Mouse (Mus musculus) embryonic facial prominence, embryonic 13.5 days (tissue): ENCODE data around the gene Gm11937. TPM values are rescaled to one million over a fixed set of nuclear protein-coding genes. Genes with fewer than 3 reads are reported as not detected.
A peak's percentile ranks its signal among the peaks of the same experiment; 100 is the strongest.

ENCODE experiments used
- ATAC-seq: fragments of 200-750 bp; cut with Nextera tagmentation; 2 replicates; pipeline ENCODE4 v1.8.0; 2017; ENCODE audit warnings: low read depth; ENCODE audit not compliant: insufficient number of reproducible peaks, insufficient read depth, low FRiP score, low TSS enrichment
- H3K27ac ChIP-seq: fragments of 300-500 bp; sonication (generic); 2 replicates; pipeline ENCODE4 v1.5.1; 2015; ENCODE audit warnings: moderate library complexity, mild to moderate bottlenecking, inconsistent platforms
- H3K27me3 ChIP-seq: fragments of 300-500 bp; sonication (generic); 2 replicates; pipeline ENCODE4 v1.6.1; 2015; ENCODE audit warnings: mild to moderate bottlenecking, inconsistent platforms
- H3K36me3 ChIP-seq: fragments of 300-500 bp; sonication (generic); 2 replicates; pipeline ENCODE4 v1.6.1; 2015; ENCODE audit warnings: mild to moderate bottlenecking, inconsistent platforms
- H3K4me1 ChIP-seq: fragments of 300-500 bp; sonication (generic); 2 replicates; pipeline ENCODE4 v1.6.1; 2015; ENCODE audit warnings: inconsistent platforms
- H3K4me2 ChIP-seq: fragments of 300-500 bp; sonication (generic); 2 replicates; pipeline ENCODE4 v1.6.1; 2015; ENCODE audit warnings: moderate library complexity, mild to moderate bottlenecking, inconsistent platforms
- H3K4me3 ChIP-seq: fragments of 300-500 bp; sonication (generic); 2 replicates; pipeline ENCODE4 v1.5.1; 2015; ENCODE audit warnings: mild to moderate bottlenecking, inconsistent platforms
- H3K9ac ChIP-seq: fragments of 300-500 bp; sonication (generic); 2 replicates; pipeline ENCODE4 v1.6.1; 2015; ENCODE audit warnings: mild to moderate bottlenecking, inconsistent platforms
- H3K9me3 ChIP-seq: fragments of 300-500 bp; sonication (generic); 2 replicates; pipeline ENCODE4 v1.6.1; 2016; ENCODE audit warnings: inconsistent platforms
- WGBS: fragments of 180-500 bp; shearing (Covaris S2); methylation state at CpG from one replicate; pipeline ENCODE4 v1.1.7; 2015; ENCODE audit warnings: mixed read lengths; 5-methylcytosine and 5-hydroxymethylcytosine counted together
- polyA plus RNA-seq: library from polyadenylated mRNA; unstranded; fragments of >200 nt; fragmentation: Nextera tagmentation; extraction: Ambion mirVana; gene quantifications from 2 replicates; pipeline ENCODE4 v1.2.1, GENCODE M21; 2015

The Gm11937 gene
- polyA plus RNA-seq, 1 experiment from 2014 or later, result not detected

GRCm38 (mm10) chr11:99580636-99581035 lies 29.4 kb downstream of the Gm11937 start, which contains the start of gene Krtap1-5:
Gene Krtap1-5, minus strand, starts transcription at chr11:99581016.
- ATAC-seq, result no peak
- Histone ChIP-seq H3K4me1 (no peaks in the 10 kb centered on the region), H3K9me3 (no peaks in the 10 kb centered on the region), H3K36me3 (no peaks in the 10 kb centered on the region), H3K4me3 (no peak within 1 kb of the TSS), H3K27ac (no peak within 1 kb of the TSS), H3K9ac (no peak within 1 kb of the TSS), H3K27me3 (no peaks in the 10 kb centered on the region), H3K4me2 (no peak within 1 kb of the TSS)
- 89% methylated on average over 6 of the region's 6 CpGs for WGBS

DNA sequence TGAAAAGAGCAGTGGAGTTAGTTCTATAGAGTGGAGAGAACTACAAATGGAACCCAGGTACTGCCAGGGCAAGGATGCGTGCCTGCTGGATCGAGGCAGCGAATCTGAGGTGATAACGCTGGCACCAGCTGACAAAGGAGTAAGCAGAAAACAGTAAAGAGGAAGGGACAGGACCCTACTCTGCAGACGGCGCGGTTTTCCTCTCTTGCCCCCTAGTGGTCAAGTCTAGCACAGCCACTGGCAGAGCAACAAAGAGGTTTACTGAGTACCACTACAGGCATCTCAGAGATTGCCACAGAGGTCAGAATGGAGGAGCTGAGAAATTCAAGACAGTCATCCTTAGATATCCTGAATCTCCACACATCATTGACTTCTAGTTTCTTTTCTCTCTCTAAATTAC lies 35.9 kb downstream of the Gm11937 start:
- no peaks in the 10 kb centered on the region for H3K36me3 ChIP-seq
- H3K9ac ChIP-seq, result 0 out of 2 replicates have a peak overlapping the region, but pooled peaks have one; percentile 51
- H3K9me3 ChIP-seq, result no peaks in the 10 kb centered on the region
- H3K27ac ChIP-seq, result no peak overlapping the region
- ATAC-seq, result no peak
- H3K4me3 ChIP-seq, result no peak overlapping the region
- H3K27me3 ChIP-seq, result no peaks in the 10 kb centered on the region
- H3K4me1 ChIP-seq, result 0 out of 2 replicates have a peak, but pooled peaks cover 2% of the 10 kb centered on the region
- H3K4me2 ChIP-seq, result peak overlapping the region; percentile 53
- 7% methylated on average over 7 of the region's 7 CpGs for WGBS

DNA sequence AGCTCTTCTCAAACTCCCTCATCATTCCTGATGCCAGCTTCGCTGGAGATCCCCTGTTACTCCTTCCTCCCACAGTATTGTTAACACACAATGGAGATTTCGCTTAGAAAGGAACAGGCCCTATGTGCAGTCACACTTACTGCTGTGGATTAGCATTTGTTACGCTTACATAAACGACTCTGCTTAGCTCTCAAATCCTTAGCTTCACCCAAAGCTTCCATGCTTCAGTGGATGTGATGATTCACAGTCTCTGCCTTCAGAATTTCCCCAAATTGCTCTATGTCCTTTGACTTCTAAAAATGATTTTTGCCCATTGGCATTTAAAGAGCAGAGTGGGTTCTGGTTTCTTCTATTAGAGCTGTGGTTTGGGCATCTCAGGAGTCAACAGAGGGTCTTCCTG lies 36.8 kb downstream of the Gm11937 start:
- Histone ChIP-seq H3K9me3 (no peaks in the 10 kb centered on the region), H3K27me3 (no peaks in the 10 kb centered on the region), H3K4me1 (0 out of 2 replicates have a peak, but pooled peaks cover 2% of the 10 kb centered on the region), H3K4me3 (no peak overlapping the region), H3K27ac (no peak overlapping the region), H3K36me3 (no peaks in the 10 kb centered on the region), H3K4me2 (no peak overlapping the region), H3K9ac (no peak overlapping the region)
- WGBS, result 63% methylated on average over 4 of the region's 4 CpGs
- ATAC-seq, result no peak

DNA sequence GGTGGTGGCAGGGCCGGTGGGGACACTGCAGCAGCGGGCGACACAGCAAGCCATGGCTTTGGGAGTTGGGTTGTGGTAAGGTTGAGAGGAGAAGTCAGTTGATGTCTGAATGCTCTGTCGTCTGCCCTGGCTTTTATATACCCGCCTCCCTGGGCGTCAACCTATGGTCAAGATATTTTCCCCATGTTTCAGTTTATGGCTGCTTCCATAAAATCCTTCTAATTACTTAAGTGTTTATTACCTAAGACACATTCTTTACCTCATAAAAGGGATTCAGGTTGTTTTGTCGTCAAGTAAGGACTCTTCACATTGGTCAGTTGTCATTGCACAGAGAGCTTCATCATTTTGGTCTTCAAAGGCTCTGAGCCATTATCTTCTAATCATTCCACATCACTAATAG lies 43.5 kb downstream of the Gm11937 start, which contains the start of gene Krtap3-1:
Gene Krtap3-1, minus strand, starts transcription at position 101 of the 400 bp plus-strand sequence.
- Histone ChIP-seq H3K27ac (no peak within 1 kb of the TSS), H3K9ac (no peak within 1 kb of the TSS), H3K4me2 (no peak within 1 kb of the TSS), H3K9me3 (no peaks in the 10 kb centered on the region), H3K4me3 (no peak within 1 kb of the TSS), H3K27me3 (no peaks in the 10 kb centered on the region), H3K4me1 (no peaks in the 10 kb centered on the region), H3K36me3 (no peaks in the 10 kb centered on the region)
- 86% methylated on average over 7 of the region's 7 CpGs for WGBS
- no peak for ATAC-seq

DNA sequence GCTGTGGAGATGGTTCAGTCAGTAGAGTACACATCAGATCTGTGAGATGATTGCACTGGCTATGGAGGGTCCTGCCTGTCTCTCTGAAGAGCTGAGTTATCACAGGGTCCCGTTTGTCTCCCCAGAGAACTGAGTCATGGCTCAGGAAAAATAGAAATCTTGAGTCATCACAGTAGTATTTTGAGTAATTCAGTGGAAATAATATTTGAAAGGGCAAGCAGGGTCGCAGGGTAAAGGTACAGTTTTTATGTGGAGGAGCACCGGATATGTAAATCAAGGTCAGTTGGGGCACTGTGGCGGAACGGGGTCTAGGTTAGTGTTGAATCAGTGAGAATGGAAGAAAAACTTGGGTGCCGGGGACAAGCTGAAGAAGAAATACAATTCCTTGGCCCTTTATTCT lies 47.4 kb downstream of the Gm11937 start:
- no peaks in the 10 kb centered on the region for H3K9me3 ChIP-seq
- 79% methylated on average over 6 of the region's 6 CpGs for WGBS
- no peaks in the 10 kb centered on the region for H3K36me3 ChIP-seq
- H3K4me2 ChIP-seq, result no peak overlapping the region
- H3K4me3 ChIP-seq, result no peak overlapping the region
- no peak for ATAC-seq
- no peaks in the 10 kb centered on the region for H3K4me1 ChIP-seq
- no peak overlapping the region for H3K9ac ChIP-seq
- H3K27ac ChIP-seq, result no peak overlapping the region
- no peaks in the 10 kb centered on the region for H3K27me3 ChIP-seq

Other genes with a start within 250 kb of the Gm11937 start
- gene Krt28, start 235.3 kb downstream of the Gm11937 start, polyA plus RNA-seq, result 1.1 and 1.4 TPM in 2 replicates
- gene Krt10, start 220.8 kb downstream of the Gm11937 start, polyA plus RNA-seq, result 46.0 and 60.4 TPM in 2 replicates
- not detected in 2 replicates for gene Krt12, start 187.9 kb downstream of the Gm11937 start, polyA plus RNA-seq
- gene Krt20, start 172.0 kb downstream of the Gm11937 start, polyA plus RNA-seq, result 0.24 and 3.2 TPM in 2 replicates
- 5.1 and 9.0 TPM in 2 replicates for gene Krt23, start 117.1 kb downstream of the Gm11937 start, polyA plus RNA-seq
- not detected in 2 replicates for gene Krt39, start 88.9 kb downstream of the Gm11937 start, polyA plus RNA-seq
- not detected in 2 replicates for gene Krt40, start 67.0 kb downstream of the Gm11937 start, polyA plus RNA-seq
- not detected in 2 replicates for gene Krtap3-3, start 59.3 kb downstream of the Gm11937 start, polyA plus RNA-seq
- not detected in 2 replicates for gene Krtap3-2, start 53.3 kb downstream of the Gm11937 start, polyA plus RNA-seq
- not detected in 2 replicates for gene Gm11939, start 50.7 kb downstream of the Gm11937 start, polyA plus RNA-seq
- gene Krtap3-1, start 43.6 kb downstream of the Gm11937 start, polyA plus RNA-seq, result not detected in 2 replicates
- gene Krtap1-5, start 29.2 kb downstream of the Gm11937 start, polyA plus RNA-seq, result not detected in 2 replicates
- gene Krtap1-4, start 26.5 kb downstream of the Gm11937 start, polyA plus RNA-seq, result not detected in 2 replicates
- gene Krtap1-3, start 18.9 kb downstream of the Gm11937 start, polyA plus RNA-seq, result not detected in 2 replicates
- gene Krtap9-3, start 12.1 kb downstream of the Gm11937 start, polyA plus RNA-seq, result not detected in 2 replicates
- not detected in 2 replicates for gene Gm11938, start 6.9 kb downstream of the Gm11937 start, polyA plus RNA-seq
- not detected in 2 replicates for gene Krtap2-4, start 4.7 kb upstream of the Gm11937 start, polyA plus RNA-seq
- gene Gm11562, start 10.2 kb upstream of the Gm11937 start, polyA plus RNA-seq, result not detected in 2 replicates
- gene Krtap4-1, start 18.0 kb upstream of the Gm11937 start, polyA plus RNA-seq, result not detected in 2 replicates
- not detected in 2 replicates for gene Krtap4-2, start 24.9 kb upstream of the Gm11937 start, polyA plus RNA-seq
- not detected in 2 replicates for gene Krtap4-7, start 33.9 kb upstream of the Gm11937 start, polyA plus RNA-seq
- not detected in 2 replicates for gene Gm11555, start 40.0 kb upstream of the Gm11937 start, polyA plus RNA-seq
- not detected in 2 replicates for gene Gm11563, start 48.8 kb upstream of the Gm11937 start, polyA plus RNA-seq
- gene Krtap4-6, start 55.8 kb upstream of the Gm11937 start, polyA plus RNA-seq, result not detected in 2 replicates
- gene Gm14190, start 80.6 kb upstream of the Gm11937 start, polyA plus RNA-seq, result not detected in 2 replicates
- gene Gm14180, start 124.1 kb upstream of the Gm11937 start, polyA plus RNA-seq, result not detected in 2 replicates
- gene Gm11595, start 162.7 kb upstream of the Gm11937 start, polyA plus RNA-seq, result not detected in 2 replicates
- gene Krtap4-8, start 170.5 kb upstream of the Gm11937 start, polyA plus RNA-seq, result not detected in 2 replicates
- gene Krtap4-9, start 175.0 kb upstream of the Gm11937 start, polyA plus RNA-seq, result not detected in 2 replicates
- not detected in 2 replicates for gene Gm11596, start 183.3 kb upstream of the Gm11937 start, polyA plus RNA-seq
- gene Gm11569, start 188.7 kb upstream of the Gm11937 start, polyA plus RNA-seq, result not detected in 2 replicates
- gene Gm11554, start 194.3 kb upstream of the Gm11937 start, polyA plus RNA-seq, result not detected in 2 replicates
- not detected in 2 replicates for gene Krtap4-13, start 199.7 kb upstream of the Gm11937 start, polyA plus RNA-seq
- not detected in 2 replicates for gene Gm11564, start 205.5 kb upstream of the Gm11937 start, polyA plus RNA-seq
- gene 2300003K06Rik, start 227.9 kb upstream of the Gm11937 start, polyA plus RNA-seq, result not detected in 2 replicates
- not detected in 2 replicates for gene Krtap4-16, start 241.4 kb upstream of the Gm11937 start, polyA plus RNA-seq
- not detected in 2 replicates for gene Gm11568, start 247.7 kb upstream of the Gm11937 start, polyA plus RNA-seq